Mouse (Mus musculus): ENCODE data around the gene Alg5.
"Not testable (repeated sequence)": the region's sequence is repeated elsewhere in the genome, so short reads cannot be mapped to it uniquely, and the experiment has no call there.

Gene Alg5

DNA sequence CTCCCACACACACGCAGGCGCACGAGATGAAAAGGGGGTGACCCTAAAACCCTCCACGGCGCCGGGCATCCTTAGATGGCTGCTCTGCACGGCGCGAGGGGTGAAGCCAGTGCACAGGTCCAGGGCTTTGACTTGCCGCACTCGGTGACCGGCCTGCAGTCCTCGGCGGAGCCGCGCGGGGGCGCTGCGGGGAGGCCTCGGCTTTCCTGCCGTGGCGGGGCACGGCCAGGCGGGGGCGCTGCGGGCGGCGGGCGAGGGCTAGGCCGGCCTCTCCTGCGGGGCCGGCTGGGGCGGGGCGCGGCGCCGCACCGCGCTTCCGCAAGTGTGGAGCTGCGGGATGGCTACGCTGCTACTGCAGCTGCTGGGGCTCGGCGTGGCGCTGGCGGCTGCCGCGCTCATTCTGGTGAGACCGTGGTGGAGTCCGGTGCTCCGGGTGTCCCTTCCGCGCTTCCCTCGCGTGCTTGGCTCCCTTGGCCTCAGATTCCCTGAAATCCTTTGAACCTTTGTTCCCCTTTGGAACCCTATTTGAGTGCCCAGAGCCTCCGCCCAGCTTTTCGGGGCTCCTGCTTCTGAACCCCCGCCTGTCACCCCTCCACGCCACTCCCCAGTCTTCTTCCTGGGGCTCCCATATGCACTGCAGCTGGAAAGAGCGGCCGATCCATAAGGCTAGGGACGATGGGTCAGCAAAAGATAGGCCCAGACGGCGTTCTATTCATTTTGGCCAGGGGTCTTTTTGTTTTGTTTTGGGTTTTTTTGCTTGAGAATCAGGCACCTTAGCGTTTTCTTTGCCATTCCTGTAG is at the start of gene Alg5, which contains the start of gene Exosc8:
Gene Alg5 (plus strand): TSS at position 293 of the 800 bp plus-strand sequence.
Gene Exosc8 (minus strand): TSS at position 147 of the 800 bp plus-strand sequence.
- peak; percentile 87 for DNase-seq

DNA sequence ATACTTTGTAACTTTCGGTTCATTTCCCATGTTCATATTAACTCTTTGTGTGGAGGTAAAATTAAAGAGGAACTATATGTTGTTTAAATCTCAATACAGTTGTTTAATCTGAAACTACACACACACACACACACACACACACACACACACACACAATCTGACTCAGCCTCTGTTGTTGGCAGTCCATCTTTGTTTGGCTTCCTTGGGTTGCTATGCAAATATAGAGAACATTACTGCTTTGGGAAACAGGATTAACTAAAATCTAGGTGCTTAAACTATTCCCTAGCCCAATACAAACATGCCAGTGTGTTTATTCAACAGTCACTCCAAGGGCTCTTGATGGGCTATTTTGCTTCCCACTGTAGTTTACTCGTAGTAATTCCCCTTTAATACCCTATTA is 48.1 kb upstream of the Alg5 start:
- no peak for DNase-seq

DNA sequence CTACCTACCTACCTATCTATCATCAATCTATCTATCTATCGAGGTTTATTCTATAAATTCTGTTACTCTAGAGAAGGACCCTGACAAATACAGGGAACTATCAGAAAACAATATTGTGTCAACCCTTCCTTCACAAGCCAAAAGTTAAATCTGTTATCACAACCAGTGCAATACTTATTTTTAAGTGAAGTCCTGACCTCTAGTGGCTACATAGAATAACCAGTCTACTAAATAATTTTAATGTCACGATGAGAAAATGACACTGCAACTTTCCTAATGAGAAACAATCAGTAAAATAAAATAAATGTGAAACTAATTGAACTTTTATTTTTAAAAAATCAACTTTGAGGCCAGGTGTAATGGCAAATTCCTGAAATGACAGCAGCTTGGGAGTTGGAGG is 46.2 kb upstream of the Alg5 start:
- no peak for DNase-seq

DNA sequence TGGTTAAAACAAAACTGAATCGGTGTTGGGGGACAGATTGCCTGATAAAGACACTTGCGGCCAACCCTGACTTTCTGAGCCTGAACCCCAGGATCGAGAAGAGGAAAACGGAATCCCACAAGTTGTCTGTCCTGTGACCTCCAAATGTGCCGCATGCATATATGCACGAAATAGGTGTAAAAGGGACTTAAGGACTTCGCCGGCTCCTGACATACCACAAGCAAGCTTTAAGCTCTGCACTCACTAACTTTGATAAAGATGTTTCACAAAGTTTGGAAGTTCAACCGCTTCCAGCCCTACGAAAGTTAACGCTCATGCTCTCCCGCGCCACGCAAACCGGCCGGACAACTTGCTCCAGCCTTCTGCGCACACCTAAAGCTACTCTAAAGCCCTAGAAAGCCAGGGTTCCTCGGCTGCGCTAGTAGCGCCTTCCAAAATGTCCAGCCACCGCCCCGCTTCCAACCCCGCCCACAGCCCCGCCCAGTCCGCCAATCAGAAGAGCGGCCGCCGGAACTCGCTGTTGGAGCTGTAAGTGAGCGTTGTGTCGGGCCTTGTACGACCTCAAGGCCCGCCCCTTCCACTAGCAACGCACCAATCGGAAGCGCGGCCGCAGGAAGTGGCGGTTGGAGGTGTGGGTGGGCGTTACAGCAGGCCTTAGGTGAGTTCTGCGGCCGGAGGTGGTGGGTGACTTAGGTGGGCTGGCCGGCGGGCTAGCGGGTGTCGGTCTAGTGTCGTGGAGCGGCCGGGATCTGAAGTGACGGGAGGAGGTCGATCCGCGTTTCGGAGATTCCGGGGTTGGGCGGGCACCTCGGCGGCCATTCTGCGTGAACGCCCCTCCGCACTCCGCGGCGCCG is 42.9 kb upstream of the Alg5 start, which contains the start of gene Supt20:
Gene Supt20 (plus strand): TSS at position 606 of the 854 bp plus-strand sequence.
- peak; percentile 89 for DNase-seq

DNA sequence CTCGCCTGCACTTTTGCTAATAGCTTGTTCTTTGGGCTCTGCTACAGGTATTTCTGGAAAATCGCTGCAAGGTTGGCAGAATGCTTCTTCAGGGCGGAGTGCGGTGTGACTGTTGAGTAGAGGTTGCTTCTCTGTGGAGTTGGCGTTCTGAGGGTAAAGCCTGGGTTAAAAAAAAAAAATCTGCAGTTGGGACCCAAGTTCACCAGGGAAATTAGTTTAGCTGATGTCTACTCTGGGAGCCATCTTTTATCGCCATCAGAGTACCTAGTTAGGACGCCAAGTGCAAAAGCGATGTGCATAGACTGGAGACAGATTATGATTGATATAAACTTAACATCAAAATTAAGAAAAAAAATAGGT is 42.3 kb upstream of the Alg5 start:
- DNase-seq: no peak

DNA sequence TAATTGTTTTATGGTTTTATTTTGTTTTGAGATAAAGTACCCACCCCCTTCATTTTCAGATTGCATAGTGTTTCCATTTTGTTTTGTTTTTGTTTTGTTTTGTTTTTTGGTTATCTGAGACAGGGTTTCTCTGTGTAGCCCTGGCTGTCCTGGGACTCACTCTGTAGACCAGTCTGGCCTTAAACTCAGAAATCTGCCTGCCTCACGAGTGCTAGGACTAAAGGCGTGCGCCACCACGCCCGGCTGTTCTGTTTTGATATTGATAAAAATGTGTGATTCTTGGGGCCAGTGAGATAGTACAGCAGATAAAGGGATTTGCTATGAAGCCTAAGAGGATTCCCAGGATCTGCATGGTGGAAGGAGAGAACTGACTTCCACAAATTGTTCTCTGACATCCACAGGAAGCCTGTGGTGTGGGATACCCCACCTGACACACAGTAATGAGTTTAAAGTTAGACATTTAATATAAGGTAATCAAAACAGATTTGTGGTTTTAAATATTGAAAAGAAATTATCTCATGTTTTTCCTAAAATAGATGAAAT is 35.5 kb upstream of the Alg5 start:
- no peak for DNase-seq

DNA sequence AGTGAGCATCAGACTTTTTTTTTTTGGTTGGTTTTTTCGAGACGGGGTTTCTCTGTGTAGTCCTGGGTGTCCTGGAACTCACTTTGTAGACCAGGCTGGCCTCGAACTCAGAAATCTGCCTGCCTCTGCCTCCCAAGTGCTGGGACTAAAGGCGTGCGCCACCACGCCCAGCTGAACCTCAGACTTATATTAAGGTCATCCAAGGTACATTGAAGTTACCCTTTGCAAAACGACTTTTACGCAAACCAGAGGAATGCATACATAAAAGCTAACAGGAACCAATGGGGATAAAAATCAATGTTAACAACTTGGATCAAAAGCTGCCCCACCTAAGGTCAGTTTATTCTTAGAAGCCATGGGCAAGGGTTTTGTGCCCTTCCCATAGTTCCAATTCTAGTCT is 31.2 kb upstream of the Alg5 start:
- not testable (repeated sequence) for DNase-seq

DNA sequence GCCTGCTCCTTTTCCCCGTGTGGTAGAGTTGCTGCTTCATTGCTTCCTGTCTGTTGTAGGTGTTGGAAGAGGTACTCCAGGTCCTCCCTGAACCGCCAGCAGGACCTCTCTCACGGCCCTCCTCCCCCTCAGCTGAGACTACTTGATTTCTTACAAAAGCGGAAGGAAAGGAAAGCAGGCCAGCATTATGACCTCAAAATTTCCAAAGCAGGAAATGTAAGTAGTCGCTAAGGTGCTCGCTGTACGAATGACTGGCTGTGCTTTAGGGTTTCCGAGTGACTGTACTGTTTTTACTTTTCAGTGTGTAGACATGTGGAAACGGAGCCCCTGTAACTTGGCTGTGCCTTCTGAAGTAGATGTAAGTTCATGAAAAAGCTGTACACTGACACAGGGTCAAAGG is 26.4 kb upstream of the Alg5 start:
- DNase-seq: no peak

DNA sequence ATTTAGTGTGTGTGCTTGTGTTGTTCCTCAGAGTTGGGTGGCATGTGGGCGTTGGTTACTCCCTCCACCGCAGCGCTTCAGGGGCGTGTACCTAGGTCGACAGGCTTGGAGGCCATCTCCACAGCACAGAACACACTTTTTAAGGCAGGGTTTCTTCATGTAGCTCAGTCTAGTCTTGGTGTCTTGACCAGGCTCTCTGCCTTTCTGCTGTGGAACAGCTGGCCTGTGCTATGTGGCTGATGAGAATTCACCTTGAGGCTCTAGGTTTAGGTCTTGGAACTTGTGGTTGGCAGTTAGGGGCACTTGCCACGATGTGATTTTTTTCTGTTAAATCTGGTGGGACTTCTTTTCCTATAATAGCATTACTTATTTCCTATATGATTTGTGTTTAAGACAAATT is 21.1 kb upstream of the Alg5 start, which contains the start of gene Gm21958:
Gene Gm21958 (minus strand): TSS at position 101 of the 400 bp plus-strand sequence.
- DNase-seq: no peak

DNA sequence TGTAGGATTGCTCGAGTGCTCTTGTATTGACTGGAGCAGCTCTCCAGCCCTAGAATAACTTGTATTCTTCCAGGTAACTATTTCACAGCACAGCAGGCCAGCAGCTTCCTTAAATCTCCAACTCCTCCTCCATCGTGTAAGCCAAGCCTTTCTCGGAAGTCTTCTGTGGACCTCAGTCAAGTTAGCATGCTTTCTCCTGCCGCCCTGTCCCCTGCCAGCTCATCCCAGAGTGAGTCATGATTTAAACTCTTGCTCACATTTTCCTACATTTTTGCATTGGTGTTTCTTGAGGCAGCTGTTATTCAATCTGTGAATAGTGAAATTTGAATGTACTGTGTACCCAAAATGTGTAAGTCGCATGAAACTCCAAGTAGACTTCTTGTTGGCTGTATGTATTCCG is 19.9 kb upstream of the Alg5 start:
- no peak for DNase-seq

DNA sequence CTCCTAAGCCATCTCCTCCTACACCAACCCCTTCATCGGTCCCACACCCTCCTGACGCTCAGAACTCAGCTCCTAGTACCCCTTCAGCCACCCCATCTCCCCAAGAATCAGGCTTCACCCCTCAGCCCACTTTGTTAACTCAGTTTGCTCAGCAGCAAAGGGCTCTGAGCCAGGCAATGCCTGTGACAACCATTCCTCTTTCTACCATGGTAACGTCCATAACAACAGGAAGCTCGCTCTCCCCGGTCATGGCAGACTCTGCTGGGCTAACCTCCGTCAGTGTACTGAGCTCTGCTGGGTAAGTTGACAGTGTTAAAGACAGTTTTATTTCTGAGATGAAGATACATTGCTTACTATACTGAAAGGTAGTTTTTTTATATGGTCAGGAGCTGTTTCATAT is 18.0 kb upstream of the Alg5 start:
- no peak for DNase-seq

DNA sequence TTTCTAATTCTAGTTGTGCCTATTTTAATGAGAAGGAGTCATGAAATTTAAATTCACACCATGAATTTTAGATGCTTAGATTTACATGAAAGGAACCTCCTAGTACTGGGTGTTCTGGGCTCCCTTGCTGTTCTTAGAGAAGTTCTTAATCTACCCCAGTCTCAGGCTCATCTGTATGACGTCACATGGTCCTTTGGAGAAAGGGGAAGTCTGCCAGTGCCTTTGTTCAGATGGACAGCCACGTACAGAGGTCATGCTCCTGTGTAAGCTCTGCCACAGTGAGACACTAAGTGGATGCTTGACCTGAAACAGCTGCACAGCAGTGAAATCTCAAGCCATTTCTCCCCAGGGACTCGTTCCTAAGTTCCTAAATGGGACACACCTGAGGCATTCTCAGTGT is 16.4 kb upstream of the Alg5 start:
- no peak for DNase-seq

DNA sequence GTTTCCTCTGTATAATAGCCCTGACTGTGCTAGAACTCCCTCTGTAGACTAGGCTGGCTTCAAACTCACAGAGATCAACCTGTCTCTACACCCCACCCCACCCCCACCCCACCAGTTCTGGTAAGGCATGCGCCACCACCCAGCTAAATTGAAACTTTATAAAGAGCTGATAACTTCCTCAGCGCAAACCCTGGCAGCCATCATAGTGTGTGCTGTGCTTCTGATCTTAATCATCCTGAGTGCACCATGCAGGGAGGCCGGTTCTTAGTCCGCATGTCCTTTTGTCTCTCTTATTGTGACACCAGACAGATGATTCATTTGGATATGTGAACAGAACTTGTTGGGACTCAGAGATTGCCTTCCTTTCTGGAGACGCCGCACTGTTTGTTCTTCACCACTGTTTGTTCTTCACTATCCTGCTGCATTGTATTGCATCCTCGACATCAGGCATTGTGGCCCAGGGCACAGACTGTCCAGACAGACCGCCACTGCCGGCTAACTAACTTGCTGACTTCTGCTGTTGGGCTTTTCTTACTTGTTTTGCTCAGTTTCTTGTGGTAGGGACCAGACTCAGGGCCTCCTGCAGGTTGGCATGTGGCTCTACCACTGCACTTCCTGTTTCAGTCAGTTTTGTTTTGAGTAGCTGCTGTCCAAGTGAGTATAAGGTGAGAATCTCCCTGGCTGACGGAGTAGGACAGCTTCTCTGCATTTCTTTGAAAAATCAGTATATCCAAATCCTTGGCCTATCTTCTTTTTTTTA is 11.4 kb upstream of the Alg5 start:
- DNase-seq: no peak

DNA sequence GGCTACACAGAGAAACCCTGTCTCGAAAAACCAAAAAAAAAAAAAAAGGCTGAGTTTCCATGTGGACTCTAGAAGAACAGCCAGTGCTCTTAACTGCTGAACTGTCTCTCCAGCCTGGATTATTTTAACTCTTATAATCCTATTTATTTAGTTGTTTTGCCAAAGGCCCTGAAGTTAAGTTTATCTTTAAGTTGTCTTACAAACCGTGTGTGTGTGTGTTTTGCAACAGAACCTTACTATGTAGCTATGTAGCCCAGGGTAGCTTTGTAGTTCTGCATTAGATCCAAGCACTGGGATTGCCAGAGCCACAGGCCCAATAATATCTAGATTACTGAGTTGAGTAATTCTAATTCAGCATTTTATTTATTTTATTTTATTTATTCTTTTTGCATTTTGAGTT is 10.0 kb upstream of the Alg5 start:
- no peak for DNase-seq

DNA sequence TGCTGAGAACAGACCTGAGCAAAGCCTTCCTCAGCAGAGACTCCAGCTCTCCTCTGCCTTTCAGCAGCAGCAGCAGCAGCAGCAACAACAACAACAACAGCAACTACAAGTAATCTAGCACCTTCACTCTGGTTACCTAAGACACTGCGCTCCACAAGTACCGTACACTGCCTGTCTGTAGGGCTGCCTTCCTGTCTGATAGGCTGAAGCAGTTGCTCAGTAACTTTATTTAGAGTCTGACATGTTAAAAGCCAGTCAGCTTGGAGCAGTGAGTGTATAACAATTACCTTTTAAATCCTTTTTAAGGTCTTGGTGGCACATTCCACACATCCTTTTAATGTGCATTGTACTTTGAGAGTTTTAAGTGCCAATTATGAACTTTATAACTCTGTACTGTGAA is 7.8 kb upstream of the Alg5 start:
- DNase-seq: no peak

DNA sequence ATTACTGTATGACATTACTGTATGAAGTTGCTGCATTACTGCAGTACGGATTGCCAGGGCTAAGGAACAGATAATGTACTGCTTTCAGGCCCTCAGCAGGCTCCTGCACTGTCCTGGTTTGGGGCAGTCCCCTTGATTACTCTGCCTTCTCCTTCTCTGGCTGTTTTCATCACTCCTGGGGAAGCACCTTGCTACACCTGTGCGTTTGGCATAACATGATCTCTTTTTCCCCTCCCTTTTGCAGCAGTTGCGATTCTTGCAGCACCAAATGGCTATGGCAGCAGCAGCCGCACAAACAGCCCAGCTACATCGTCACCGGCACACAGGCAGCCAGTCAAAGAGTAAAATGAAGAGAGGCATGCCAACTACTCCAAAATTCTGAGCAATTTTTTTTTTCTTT is 7.2 kb upstream of the Alg5 start:
- DNase-seq: no peak

DNA sequence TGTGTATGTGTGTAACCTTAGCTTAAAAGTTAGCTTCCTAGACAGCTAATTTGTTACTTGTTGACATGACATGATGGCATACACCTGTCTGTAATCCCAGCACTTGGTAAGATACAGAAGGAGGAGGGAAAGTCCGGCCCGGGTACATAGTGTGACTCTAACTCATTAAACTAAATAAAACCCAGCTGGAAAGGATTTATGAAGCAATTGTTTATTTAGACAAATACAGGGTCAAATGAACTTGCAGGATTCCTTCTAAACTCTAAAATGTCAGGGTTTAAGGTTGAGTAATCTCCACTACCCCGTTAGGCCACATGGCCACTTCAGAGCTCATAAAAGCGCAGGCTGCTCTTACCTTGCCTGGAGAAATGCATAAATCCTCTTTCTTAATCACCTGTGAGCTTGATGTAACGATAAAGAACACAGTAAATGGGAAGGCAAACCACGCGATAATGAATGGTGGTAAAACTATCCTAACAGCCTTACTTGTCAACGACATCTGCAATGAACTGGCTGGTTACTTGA is 3.7 kb upstream of the Alg5 start:
- no peak for DNase-seq

DNA sequence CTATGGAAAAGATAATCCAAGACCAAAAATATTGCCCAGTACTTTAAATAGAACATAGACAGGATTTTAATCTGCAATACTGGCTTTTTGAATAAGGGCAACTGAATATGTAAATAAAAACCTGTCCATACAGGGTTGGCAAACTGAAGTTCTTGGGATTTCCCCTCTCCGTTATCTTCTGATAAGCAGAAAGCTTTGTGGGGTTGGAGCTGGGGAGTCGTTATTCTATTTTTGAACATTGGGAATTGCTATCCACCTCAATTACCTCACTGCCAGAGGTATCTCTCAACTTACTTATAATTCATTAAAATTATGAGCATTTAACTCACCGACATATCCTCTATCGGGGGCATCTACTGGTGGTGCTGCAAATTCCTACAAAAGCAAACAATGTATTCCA is 3.0 kb upstream of the Alg5 start:
- DNase-seq: no peak

DNA sequence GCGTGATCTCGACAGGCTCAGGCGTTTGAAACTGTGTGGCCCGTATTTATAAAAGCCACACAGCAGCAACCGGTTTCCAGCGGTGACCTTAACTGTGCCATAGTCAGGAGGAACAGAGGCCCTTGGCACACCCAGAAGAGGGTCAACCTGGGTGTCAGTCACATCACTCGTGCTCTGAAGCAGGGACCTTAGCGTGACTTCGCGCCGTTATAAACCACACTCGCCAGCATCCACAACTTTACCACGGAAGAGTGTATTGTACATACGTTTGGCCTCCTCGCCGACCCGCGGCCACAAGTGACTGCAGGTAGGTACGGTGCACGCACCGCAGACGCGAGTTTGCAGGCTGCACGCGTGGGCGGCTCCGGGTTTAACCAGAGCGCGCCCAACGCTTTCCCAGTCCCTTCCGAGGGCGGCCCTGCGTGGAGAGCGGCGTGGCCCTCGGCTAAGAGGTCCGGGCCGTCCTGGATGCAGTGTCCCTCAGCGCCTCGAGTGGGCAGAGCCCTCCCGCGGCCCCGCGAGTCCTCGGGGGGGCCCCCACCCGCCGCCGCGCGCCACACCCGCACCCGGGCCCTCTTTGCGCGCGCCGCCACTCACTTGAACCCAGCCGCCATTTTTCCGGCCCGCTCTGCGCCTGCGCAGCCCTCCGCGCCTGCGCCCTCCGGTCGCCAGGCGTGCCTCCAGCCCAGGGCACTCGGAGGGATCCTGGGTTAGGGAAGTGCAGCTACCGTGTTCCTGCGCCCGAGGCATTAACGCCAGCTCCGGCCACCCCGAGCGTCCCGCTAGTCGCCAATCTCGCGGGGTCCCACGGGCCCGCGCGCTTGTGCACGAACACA is 710 bp upstream of the Alg5 start:
- peak; percentile 93 for DNase-seq

DNA sequence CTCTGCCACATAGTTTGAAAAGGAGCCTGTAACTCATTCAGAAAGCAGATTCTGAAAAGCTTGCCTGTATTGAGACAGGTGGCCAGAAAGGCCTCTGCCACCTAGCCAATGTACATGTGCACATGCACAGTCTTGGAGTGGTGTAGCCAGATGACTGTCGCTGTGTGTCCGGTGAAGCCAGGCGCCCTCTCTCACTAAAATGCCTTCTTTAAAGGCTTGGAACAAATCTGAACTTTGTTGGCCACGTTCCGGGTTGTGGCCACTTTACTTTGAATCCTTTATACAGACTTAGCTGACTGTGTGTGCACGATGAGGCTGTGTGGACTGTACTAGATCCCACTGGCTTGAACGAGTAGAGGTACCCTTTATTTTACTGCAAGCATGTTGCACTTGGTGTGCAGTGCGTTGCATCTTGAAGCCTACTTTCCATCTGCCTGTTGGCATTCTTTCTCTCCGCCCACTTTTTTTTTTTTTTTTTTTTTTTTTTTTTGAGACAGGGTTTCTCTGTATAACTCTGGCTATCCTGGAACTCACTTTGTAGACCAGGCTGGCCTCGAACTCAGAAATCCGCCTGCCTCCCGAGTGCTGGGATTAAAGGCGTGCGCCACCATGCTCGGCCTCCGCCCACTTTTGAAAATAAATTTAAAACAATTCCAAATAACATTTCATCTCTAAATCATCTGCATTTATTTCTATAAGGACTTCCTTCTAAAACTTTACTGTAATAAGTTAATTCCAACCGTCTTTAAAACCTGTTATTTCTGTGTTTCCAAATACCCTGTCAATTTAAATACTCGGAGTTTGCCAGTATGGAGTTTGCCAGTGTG is 975 bp downstream of the Alg5 start:
- peak; percentile 16 for DNase-seq

DNA sequence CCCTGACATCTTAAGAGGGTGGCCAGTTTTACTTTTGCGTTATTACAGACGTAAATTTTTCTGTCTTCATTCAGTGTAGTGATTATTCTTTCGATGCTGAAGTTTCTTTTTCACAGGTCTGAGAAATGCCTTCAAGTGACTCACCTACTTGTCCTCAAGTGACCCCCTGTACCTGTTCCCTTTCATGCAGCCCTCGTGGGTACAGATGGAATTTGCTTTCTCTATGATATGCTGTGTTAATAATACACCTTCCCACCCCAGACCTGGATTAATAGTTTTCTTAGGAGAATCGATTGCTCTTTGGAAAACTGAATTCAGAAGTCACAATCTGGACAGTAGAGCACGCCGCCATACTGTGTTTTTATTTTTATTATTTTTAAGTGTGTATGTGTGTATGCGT is 2.0 kb downstream of the Alg5 start:
- no peak for DNase-seq
